Mouse (Mus musculus): ENCODE results near the gene Gm7324.
"Not testable (repeated sequence)": the region's sequence is repeated elsewhere in the genome, so short reads cannot be mapped to it uniquely, and the experiment has no call there.

DNA sequence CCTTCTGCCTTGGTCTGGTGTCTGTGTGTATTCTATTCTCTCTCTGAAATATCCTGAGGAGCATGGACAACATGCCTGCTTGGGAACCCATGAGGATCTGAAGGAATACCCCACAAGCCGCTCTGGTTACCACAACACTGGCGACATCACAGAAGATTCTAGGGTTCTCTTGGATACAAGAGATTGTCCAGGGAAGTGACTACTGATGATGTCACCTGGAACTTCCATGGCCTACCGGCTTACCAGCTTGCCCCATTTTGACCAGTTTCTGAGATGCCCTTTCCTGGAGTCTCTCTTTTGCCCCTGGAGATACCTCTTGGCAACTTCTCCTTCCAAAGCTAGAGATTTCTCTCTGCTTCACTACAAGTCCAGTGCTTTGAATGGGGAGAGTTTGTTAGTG, 29.8 kb downstream of the Gm7324 start, which contains the start of gene Gm16506:
- not testable (repeated sequence) for TF ChIP-seq POLR2A, CTCF (IDR thresholded peaks at IDR 0.05; ENCODE audit: extremely low read depth, insufficient read depth, low read length)
